Mouse (Mus musculus): Measurements from ENCODE around the gene Fbxo42. TPM values are rescaled to one million over a fixed set of nuclear protein-coding genes. Genes with fewer than 3 reads are reported as not detected.

Fbxo42 gene
- polyA plus RNA-seq, 1 experiment from 2014 or later, result 31.9 TPM

- Histone ChIP-seq H3K27ac (replicated peaks; ENCODE audit: low read depth, low read length) (peak overlapping the region; percentile 81), H3K4me1 (ENCODE audit: control insufficient read depth, insufficient read depth, low read length) (peaks cover 41% of the 10 kb centered on the region), H3K4me2 (ENCODE audit: low read length) (peak overlapping the region; percentile 7; the same call in 1 of the 2 replicates), H3K27me3 (ENCODE audit: control insufficient read depth, insufficient read depth, low read length) (peaks cover 73% of the 10 kb centered on the region), H3K36me3 (ENCODE audit: control insufficient read depth, insufficient read depth, low read length) (no peaks in the 10 kb centered on the region), H3K9ac (replicated peaks; ENCODE audit: low read length) (no peak overlapping the region; the same call in 1 of the 2 replicates), H3K9me3 (ENCODE audit: control insufficient read depth, low read length) (no peaks in the 10 kb centered on the region), H3K4me3 (replicated peaks; ENCODE audit: low read depth, low read length) (no peak overlapping the region)
- WGBS, result 30% methylated on average over 5 of the region's 5 CpGs
- no peak for ATAC-seq (ENCODE audit: low FRiP score, low TSS enrichment)
- peak; percentile 28 for DNase-seq
Measured at GRCm38 (mm10) chr4:141244401-141244800, 96.7 kb downstream of the Fbxo42 start.

GRCm38 (mm10) chr4:141244931-141245425 lies 97.3 kb downstream of the Fbxo42 start:
- Histone ChIP-seq H3K9ac (replicated peaks; ENCODE audit: low read length) (no peak overlapping the region; the same call in 1 of the 2 replicates), H3K27ac (replicated peaks; ENCODE audit: low read depth, low read length) (peak overlapping the region; percentile 81), H3K9me3 (ENCODE audit: control insufficient read depth, low read length) (no peaks in the 10 kb centered on the region), H3K27me3 (ENCODE audit: control insufficient read depth, insufficient read depth, low read length) (peaks cover 68% of the 10 kb centered on the region), H3K4me2 (ENCODE audit: low read length) (peak overlapping the region; percentile 7; the same call in 1 of the 2 replicates), H3K4me1 (ENCODE audit: control insufficient read depth, insufficient read depth, low read length) (peaks cover 36% of the 10 kb centered on the region), H3K36me3 (ENCODE audit: control insufficient read depth, insufficient read depth, low read length) (no peaks in the 10 kb centered on the region), H3K4me3 (replicated peaks; ENCODE audit: low read depth, low read length) (no peak overlapping the region)
- peak; percentile 60 for ATAC-seq (ENCODE audit: low FRiP score, low TSS enrichment)
- peak; percentile 79 for DNase-seq
- 8% methylated on average over 9 of the region's 9 CpGs for WGBS

GRCm38 (mm10) chr4:141246089-141246997 lies 98.6 kb downstream of the Fbxo42 start:
- H3K4me3 ChIP-seq (replicated peaks; ENCODE audit: low read depth, low read length), result no peak overlapping the region
- ATAC-seq (ENCODE audit: low FRiP score, low TSS enrichment), result no peak
- peaks cover 57% of the 10 kb centered on the region for H3K27me3 ChIP-seq (ENCODE audit: control insufficient read depth, insufficient read depth, low read length)
- WGBS, result 19% methylated on average over 24 of the region's 24 CpGs
- no peaks in the 10 kb centered on the region for H3K9me3 ChIP-seq (ENCODE audit: control insufficient read depth, low read length)
- H3K4me2 ChIP-seq (ENCODE audit: low read length), result peak overlapping the region; percentile 54
- H3K4me1 ChIP-seq (ENCODE audit: control insufficient read depth, insufficient read depth, low read length), result peaks cover 36% of the 10 kb centered on the region
- DNase-seq, result peak; percentile 42
- no peaks in the 10 kb centered on the region for H3K36me3 ChIP-seq (ENCODE audit: control insufficient read depth, insufficient read depth, low read length)
- no peak overlapping the region for H3K27ac ChIP-seq (replicated peaks; ENCODE audit: low read depth, low read length)
- no peak overlapping the region for H3K9ac ChIP-seq (replicated peaks; ENCODE audit: low read length)

- peak; percentile 42 for DNase-seq
- Histone ChIP-seq H3K36me3 (ENCODE audit: control insufficient read depth, insufficient read depth, low read length) (no peaks in the 10 kb centered on the region), H3K9ac (replicated peaks; ENCODE audit: low read length) (no peak overlapping the region), H3K27ac (replicated peaks; ENCODE audit: low read depth, low read length) (no peak overlapping the region), H3K27me3 (ENCODE audit: control insufficient read depth, insufficient read depth, low read length) (peaks cover 51% of the 10 kb centered on the region), H3K4me3 (replicated peaks; ENCODE audit: low read depth, low read length) (peak overlapping the region; percentile 34; the same call in 1 of the 2 replicates), H3K4me2 (ENCODE audit: low read length) (peak overlapping the region; percentile 54), H3K4me1 (ENCODE audit: control insufficient read depth, insufficient read depth, low read length) (peaks cover 36% of the 10 kb centered on the region), H3K9me3 (ENCODE audit: control insufficient read depth, low read length) (no peaks in the 10 kb centered on the region)
- 3% methylated on average over 17 of the region's 17 CpGs for WGBS
- ATAC-seq (ENCODE audit: low FRiP score, low TSS enrichment), result no peak
Measured at GRCm38 (mm10) chr4:141246998-141247350, 99.3 kb downstream of the Fbxo42 start.

GRCm38 (mm10) chr4:141247776-141248613 lies 100.3 kb downstream of the Fbxo42 start:
- H3K4me2 ChIP-seq (ENCODE audit: low read length), result peak overlapping the region; percentile 54
- H3K9me3 ChIP-seq (ENCODE audit: control insufficient read depth, low read length), result no peaks in the 10 kb centered on the region
- DNase-seq, result peak; percentile 61
- H3K36me3 ChIP-seq (ENCODE audit: control insufficient read depth, insufficient read depth, low read length), result no peaks in the 10 kb centered on the region
- H3K9ac ChIP-seq (replicated peaks; ENCODE audit: low read length), result 0 out of 2 replicates have a peak overlapping the region, but pooled peaks have one; percentile 9
- under 1% methylated on average over 59 of the region's 60 CpGs for WGBS
- peaks cover 47% of the 10 kb centered on the region for H3K27me3 ChIP-seq (ENCODE audit: control insufficient read depth, insufficient read depth, low read length)
- H3K27ac ChIP-seq (replicated peaks; ENCODE audit: low read depth, low read length), result no peak overlapping the region
- peak; percentile 12; the same call in 1 of the 2 replicates for ATAC-seq (ENCODE audit: low FRiP score, low TSS enrichment)
- H3K4me1 ChIP-seq (ENCODE audit: control insufficient read depth, insufficient read depth, low read length), result peaks cover 29% of the 10 kb centered on the region
- peak overlapping the region; percentile 34 for H3K4me3 ChIP-seq (replicated peaks; ENCODE audit: low read depth, low read length)

- peaks cover 29% of the 10 kb centered on the region for H3K4me1 ChIP-seq (ENCODE audit: control insufficient read depth, insufficient read depth, low read length)
- H3K9me3 ChIP-seq (ENCODE audit: control insufficient read depth, low read length), result no peaks in the 10 kb centered on the region
- no peak overlapping the region; the same call in 1 of the 2 replicates for H3K4me2 ChIP-seq (ENCODE audit: low read length)
- no peak overlapping the region for H3K9ac ChIP-seq (replicated peaks; ENCODE audit: low read length)
- no peaks in the 10 kb centered on the region for H3K36me3 ChIP-seq (ENCODE audit: control insufficient read depth, insufficient read depth, low read length)
- no peak for ATAC-seq (ENCODE audit: low FRiP score, low TSS enrichment)
- H3K27me3 ChIP-seq (ENCODE audit: control insufficient read depth, insufficient read depth, low read length), result peaks cover 47% of the 10 kb centered on the region
- no peak overlapping the region for H3K4me3 ChIP-seq (replicated peaks; ENCODE audit: low read depth, low read length)
- no peak for DNase-seq
- no peak overlapping the region for H3K27ac ChIP-seq (replicated peaks; ENCODE audit: low read depth, low read length)
- WGBS, result 13% methylated on average over 11 of the region's 11 CpGs
Measured at GRCm38 (mm10) chr4:141248614-141248978, 100.9 kb downstream of the Fbxo42 start.

GRCm38 (mm10) chr4:141249383-141249782 lies 101.7 kb downstream of the Fbxo42 start:
- Histone ChIP-seq H3K9me3 (ENCODE audit: control insufficient read depth, low read length) (no peaks in the 10 kb centered on the region), H3K4me3 (replicated peaks; ENCODE audit: low read depth, low read length) (no peak overlapping the region), H3K4me2 (ENCODE audit: low read length) (no peak overlapping the region), H3K27ac (replicated peaks; ENCODE audit: low read depth, low read length) (no peak overlapping the region), H3K4me1 (ENCODE audit: control insufficient read depth, insufficient read depth, low read length) (peaks cover 26% of the 10 kb centered on the region), H3K9ac (replicated peaks; ENCODE audit: low read length) (no peak overlapping the region), H3K36me3 (ENCODE audit: control insufficient read depth, insufficient read depth, low read length) (no peaks in the 10 kb centered on the region), H3K27me3 (ENCODE audit: control insufficient read depth, insufficient read depth, low read length) (peaks cover 47% of the 10 kb centered on the region)
- ATAC-seq (ENCODE audit: low FRiP score, low TSS enrichment), result no peak
- WGBS, result 76% methylated on average over 11 of the region's 11 CpGs
- DNase-seq, result no peak

- H3K27me3 ChIP-seq (ENCODE audit: control insufficient read depth, insufficient read depth, low read length), result peaks cover 37% of the 10 kb centered on the region
- H3K9ac ChIP-seq (replicated peaks; ENCODE audit: low read length), result no peak overlapping the region
- DNase-seq, result no peak
- ATAC-seq (ENCODE audit: low FRiP score, low TSS enrichment), result no peak
- 66% methylated on average over 8 of the region's 8 CpGs for WGBS
- H3K4me2 ChIP-seq (ENCODE audit: low read length), result no peak overlapping the region
- H3K9me3 ChIP-seq (ENCODE audit: control insufficient read depth, low read length), result no peaks in the 10 kb centered on the region
- H3K36me3 ChIP-seq (ENCODE audit: control insufficient read depth, insufficient read depth, low read length), result no peaks in the 10 kb centered on the region
- no peak overlapping the region for H3K4me3 ChIP-seq (replicated peaks; ENCODE audit: low read depth, low read length)
- peaks cover 19% of the 10 kb centered on the region for H3K4me1 ChIP-seq (ENCODE audit: control insufficient read depth, insufficient read depth, low read length)
- no peak overlapping the region for H3K27ac ChIP-seq (replicated peaks; ENCODE audit: low read depth, low read length)
Measured at GRCm38 (mm10) chr4:141251071-141251470, 103.4 kb downstream of the Fbxo42 start.

Measured in midbrain, embryonic 14.5 days (tissue).